Mouse (Mus musculus) mammary gland, adult 2 months (tissue): ENCODE data around the gene Pdilt. TPM values are rescaled to one million over a fixed set of nuclear protein-coding genes. Genes with fewer than 3 reads are reported as not detected.

Experiments
- polyA plus RNA-seq: library from polyadenylated mRNA; depleted of rRNA; stranded (reverse); fragments of >200 nt; gene quantifications from 2 replicates; pipeline ENCODE4 v1.2.3, GENCODE M21; 2012; ENCODE audit warnings: low replicate concordance; rRNA removed

Gene Pdilt
- not detected in 2 replicates for polyA plus RNA-seq

DNA sequence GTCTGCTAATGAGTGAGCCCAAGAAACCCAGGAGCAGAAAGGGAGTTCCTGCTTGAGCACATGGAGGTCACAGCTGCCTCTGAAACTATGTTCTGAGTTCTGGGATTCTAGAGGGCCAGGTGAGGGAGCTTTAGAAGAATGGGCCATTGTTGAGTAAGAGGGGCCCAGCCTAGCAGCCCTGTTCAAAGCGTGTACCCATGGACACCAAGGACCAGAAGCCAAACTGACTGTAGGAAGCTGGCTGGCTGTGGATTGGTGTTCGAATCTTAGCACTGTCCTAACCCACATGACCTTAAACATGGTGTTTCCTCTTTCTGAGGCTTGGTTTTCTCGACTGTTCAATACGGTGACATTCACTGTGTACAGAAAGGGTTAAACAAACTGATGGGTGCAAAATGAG is at the start of gene Pdilt:
Pdilt (minus strand) TSS at position 101 of the 400 bp plus-strand sequence.

DNA sequence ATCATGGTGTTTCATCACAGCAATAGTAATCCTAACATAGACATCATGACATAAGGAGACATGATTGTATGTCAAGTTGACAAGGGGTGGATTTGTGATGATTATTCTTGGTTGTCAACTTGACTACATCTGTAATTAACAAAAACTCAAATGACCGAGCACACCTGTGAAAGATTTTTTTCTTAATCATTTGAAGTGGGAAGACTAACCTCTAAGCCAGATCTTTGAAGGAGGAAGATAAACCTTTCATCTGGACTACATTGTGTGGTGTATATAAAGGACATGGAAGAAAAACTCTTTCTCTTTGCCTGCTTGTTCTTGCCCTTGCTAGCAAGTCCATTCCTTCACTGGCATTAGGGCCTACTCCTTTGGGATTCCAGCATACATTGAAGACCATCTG is 30.8 kb upstream of the Pdilt start, which contains the start of gene Acsm2:
Acsm2 (plus strand) TSS at position 301 of the 400 bp plus-strand sequence.

DNA sequence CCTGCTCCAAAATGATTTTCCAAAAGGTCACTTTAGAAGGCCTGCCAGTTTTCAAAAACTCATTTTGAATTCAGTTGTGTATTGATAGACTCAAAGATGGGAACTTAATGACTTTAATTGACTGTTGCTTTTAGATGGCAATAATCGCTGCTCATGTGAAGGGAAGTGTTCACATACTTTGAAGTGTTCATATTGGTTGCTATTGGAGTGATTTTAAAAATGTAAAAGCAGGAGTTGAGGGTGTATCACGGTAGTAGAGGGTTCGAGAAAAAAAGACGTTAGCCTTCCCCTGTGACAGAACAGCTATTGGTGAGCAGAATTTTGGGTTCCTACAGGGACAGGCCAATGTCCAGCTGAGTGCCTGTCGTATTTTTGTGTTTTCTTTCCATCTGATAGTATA is 4.1 kb downstream of the Pdilt start, which contains the start of gene Acsm5:
Acsm5 (plus strand) TSS at position 301 of the 400 bp plus-strand sequence.

DNA sequence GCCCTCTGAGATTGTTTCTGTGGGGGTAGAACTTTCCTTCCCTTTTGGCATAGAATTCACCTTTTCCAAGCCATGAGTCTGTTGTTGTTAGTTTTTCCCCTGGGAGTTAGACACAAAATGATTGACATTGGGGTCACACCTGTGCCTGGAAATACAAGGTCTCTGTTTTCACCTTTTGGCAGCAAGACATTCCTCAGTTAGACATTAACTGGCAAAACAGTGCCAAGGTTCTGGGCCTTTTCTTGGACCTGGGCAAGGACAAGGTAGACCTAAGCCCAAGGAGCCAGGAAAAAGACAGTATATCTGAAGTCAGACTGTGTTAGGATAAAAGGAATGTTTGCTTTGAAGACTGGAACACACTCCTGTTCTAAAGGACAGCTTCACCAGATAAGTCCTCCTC is 44.0 kb downstream of the Pdilt start, which contains the start of gene Umod:
Umod (minus strand) TSS at position 27 of the 400 bp plus-strand sequence.

DNA sequence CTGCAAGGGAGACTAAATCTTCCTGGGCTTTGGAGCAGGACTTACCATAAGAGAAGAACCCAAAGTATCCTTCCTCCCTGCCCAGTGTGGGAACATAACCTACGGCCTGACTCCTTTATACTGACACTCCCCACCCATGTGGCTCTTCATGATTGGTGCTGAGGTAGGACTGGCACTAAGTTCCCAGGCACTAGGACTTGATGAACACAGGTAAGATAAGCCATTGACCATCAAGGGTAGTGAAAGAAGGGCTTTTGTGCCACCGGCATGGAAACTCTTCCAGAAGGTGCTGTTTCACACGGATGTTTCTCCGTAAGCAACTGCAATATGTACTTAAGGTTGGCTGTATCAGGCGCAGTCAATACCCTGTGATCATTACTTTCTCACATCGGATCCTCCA is 64.1 kb downstream of the Pdilt start, which contains the start of gene Gp2:
Gp2 (minus strand) TSS at position 101 of the 400 bp plus-strand sequence.

Other genes starting within 250 kb of the Pdilt start
- gene Gp2, start 64.2 kb downstream of the Pdilt start, polyA plus RNA-seq: 0.06 TPM in 1 of 2 replicates, not detected in the other
- 0.06 and 0.26 TPM in 2 replicates for gene Umod, start 44.2 kb downstream of the Pdilt start, polyA plus RNA-seq
- gene Acsm5, start 4.0 kb downstream of the Pdilt start, polyA plus RNA-seq: 4.4 and 5.1 TPM in 2 replicates
- gene Acsm2, start 30.9 kb upstream of the Pdilt start, polyA plus RNA-seq: 0.36 TPM in 1 of 2 replicates, not detected in the other
- gene Acsm1, start 83.5 kb upstream of the Pdilt start, polyA plus RNA-seq: 0.48 TPM in 1 of 2 replicates, not detected in the other
- gene Acsm4, start 166.5 kb upstream of the Pdilt start, polyA plus RNA-seq: not detected in 2 replicates
- gene Thumpd1, start 197.3 kb upstream of the Pdilt start, polyA plus RNA-seq: 17.8 and 20.5 TPM in 2 replicates
- 14.3 and 42.0 TPM in 2 replicates for gene Acsm3, start 237.4 kb upstream of the Pdilt start, polyA plus RNA-seq